Mouse (Mus musculus): ENCODE results near the gene Lax1. TPM values are rescaled to one million over a fixed set of nuclear protein-coding genes. Genes with fewer than 3 reads are reported as not detected.

Lax1 gene
- polyA plus RNA-seq, 1 experiment = 16.1 TPM

GRCm38 (mm10) chr1:133641163-133641562 lies 48.7 kb downstream of the Lax1 start:
- Histone ChIP-seq H3K27ac (ENCODE audit: control insufficient read depth, insufficient read depth, low read depth, low read length, poor library complexity) (no peak overlapping the region), H3K4me3 (replicated peaks; ENCODE audit: control insufficient read depth, low read depth, low read length) (no peak overlapping the region), H3K4me1 (ENCODE audit: control insufficient read depth, insufficient read depth, low read length) (no peaks in the 10 kb centered on the region)
- 98% methylated on average over 2 of the region's 2 CpGs for WGBS
- TF ChIP-seq POLR2A (IDR thresholded peaks at IDR 0.05; ENCODE audit: borderline replicate concordance, control insufficient read depth, low read depth, low read length) (no peak), CTCF (IDR thresholded peaks at IDR 0.05; ENCODE audit: control insufficient read depth, insufficient read depth, low read length) (no peak)

- no peaks in the 10 kb centered on the region for H3K4me1 ChIP-seq (ENCODE audit: control insufficient read depth, insufficient read depth, low read length)
- H3K4me3 ChIP-seq (replicated peaks; ENCODE audit: control insufficient read depth, low read depth, low read length) = no peak overlapping the region
- no peak for TF ChIP-seq POLR2A (IDR thresholded peaks at IDR 0.05; ENCODE audit: borderline replicate concordance, control insufficient read depth, low read depth, low read length)
- TF ChIP-seq CTCF (IDR thresholded peaks at IDR 0.05; ENCODE audit: control insufficient read depth, insufficient read depth, low read length) = no peak
- H3K27ac ChIP-seq (ENCODE audit: control insufficient read depth, insufficient read depth, low read depth, low read length, poor library complexity) = no peak overlapping the region
- WGBS = 94% methylated on average over 6 of the region's 6 CpGs
Observed at GRCm38 (mm10) chr1:133638517-133638916, 51.4 kb downstream of the Lax1 start.

GRCm38 (mm10) chr1:133632168-133632567 lies 57.7 kb downstream of the Lax1 start:
- H3K4me1 ChIP-seq (ENCODE audit: control insufficient read depth, insufficient read depth, low read length) = no peaks in the 10 kb centered on the region
- WGBS = 92% methylated on average over 2 of the region's 2 CpGs
- H3K27ac ChIP-seq (ENCODE audit: control insufficient read depth, insufficient read depth, low read depth, low read length, poor library complexity) = no peak overlapping the region
- no peak for TF ChIP-seq POLR2A (IDR thresholded peaks at IDR 0.05; ENCODE audit: borderline replicate concordance, control insufficient read depth, low read depth, low read length)
- TF ChIP-seq CTCF (IDR thresholded peaks at IDR 0.05; ENCODE audit: control insufficient read depth, insufficient read depth, low read length) = no peak
- no peak overlapping the region for H3K4me3 ChIP-seq (replicated peaks; ENCODE audit: control insufficient read depth, low read depth, low read length)

Other genes with a start within 250 kb of the Lax1 start
- gene Snrpe, start 79.8 kb downstream of the Lax1 start, polyA plus RNA-seq (2011; ENCODE audit: insufficient read depth, insufficient read length, low replicate concordance, missing spikeins) = 306 and 384 TPM in 2 replicates
- gene Zbed6, start 29.2 kb downstream of the Lax1 start, polyA plus RNA-seq (2011; ENCODE audit: insufficient read depth, insufficient read length, low replicate concordance, missing spikeins) = not detected in 2 replicates
- gene Gm38394, start 28.8 kb downstream of the Lax1 start, polyA plus RNA-seq (2011; ENCODE audit: insufficient read depth, insufficient read length, low replicate concordance, missing spikeins) = 9.1 and 13.1 TPM in 2 replicates
- 37.6 and 43.7 TPM in 2 replicates for gene Atp2b4, start 110.9 kb upstream of the Lax1 start, polyA plus RNA-seq (2011; ENCODE audit: insufficient read depth, insufficient read length, low replicate concordance, missing spikeins)
- not detected in 2 replicates for gene Optc, start 217.9 kb upstream of the Lax1 start, polyA plus RNA-seq (2011; ENCODE audit: insufficient read depth, insufficient read length, low replicate concordance, missing spikeins)
- 1.8 and 4.5 TPM in 2 replicates for gene Prelp, start 231.3 kb upstream of the Lax1 start, polyA plus RNA-seq (2011; ENCODE audit: insufficient read depth, insufficient read length, low replicate concordance, missing spikeins)

All from bone marrow, adult 2 months (tissue).